Mouse (Mus musculus): ENCODE data around the gene Psmd9.

Psmd9 gene

DNA sequence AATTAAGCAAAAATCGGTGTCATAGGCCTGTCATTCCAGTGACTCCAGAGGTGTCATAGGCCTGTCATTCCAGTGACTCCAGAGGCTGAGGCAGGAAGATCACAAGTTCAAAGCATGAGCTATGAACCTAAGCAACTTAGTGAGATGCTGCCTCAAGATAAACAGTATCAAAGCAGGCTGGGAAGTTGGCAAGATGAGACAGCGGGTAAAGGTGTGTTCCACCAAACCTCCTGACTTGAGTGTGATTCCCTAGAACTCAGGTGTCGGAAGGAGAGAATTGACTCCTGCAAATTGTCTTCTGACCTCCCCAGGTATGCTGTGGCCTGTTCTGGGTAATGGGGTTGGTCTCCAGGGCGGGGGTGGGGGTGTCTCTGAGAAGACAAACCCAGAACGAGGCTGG, at the start of gene Psmd9:
TSS of gene Psmd9 (plus strand) at position 130 of the 400 bp plus-strand sequence.
- no peak for DNase-seq (ENCODE audit: low read depth, low spot score)

DNA sequence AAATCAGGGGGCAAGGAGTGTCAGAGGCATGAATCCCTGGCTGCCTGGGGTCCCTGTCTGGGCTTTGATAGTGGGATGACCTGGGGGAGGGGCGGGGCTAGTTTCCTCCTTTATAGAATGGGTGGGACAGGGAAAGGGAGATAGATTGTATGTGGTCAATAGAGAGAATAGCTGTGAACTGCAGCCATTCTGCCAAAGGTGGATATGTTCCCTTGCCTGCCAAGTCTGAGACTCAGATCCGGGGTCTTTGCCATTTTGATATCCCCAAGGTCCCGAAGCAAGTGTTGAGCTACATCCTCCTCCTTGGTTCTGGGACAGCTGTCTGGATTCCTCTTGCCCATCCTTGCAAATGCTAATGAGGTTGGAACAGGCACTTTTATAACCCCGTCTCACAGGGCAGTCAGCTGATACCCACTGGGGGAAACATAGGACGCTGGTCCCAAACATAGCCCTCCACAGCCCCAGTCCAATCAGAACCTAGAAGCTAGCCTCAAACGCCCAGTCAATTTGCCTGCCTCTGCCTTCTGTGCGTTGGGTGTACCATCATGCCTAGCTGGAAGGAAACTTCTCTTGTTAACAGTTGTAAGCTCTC, 48.5 kb upstream of the Psmd9 start:
- no peak for DNase-seq (ENCODE audit: low read depth, low spot score)

- no peak for DNase-seq (ENCODE audit: low read depth, low spot score)
These were observed 47.0 kb upstream of the Psmd9 start for GRCm38 (mm10) chr5:123122181-123122580.

- no peak for DNase-seq (ENCODE audit: low read depth, low spot score)
These were observed 44.1 kb upstream of the Psmd9 start for GRCm38 (mm10) chr5:123125105-123125504.

DNA sequence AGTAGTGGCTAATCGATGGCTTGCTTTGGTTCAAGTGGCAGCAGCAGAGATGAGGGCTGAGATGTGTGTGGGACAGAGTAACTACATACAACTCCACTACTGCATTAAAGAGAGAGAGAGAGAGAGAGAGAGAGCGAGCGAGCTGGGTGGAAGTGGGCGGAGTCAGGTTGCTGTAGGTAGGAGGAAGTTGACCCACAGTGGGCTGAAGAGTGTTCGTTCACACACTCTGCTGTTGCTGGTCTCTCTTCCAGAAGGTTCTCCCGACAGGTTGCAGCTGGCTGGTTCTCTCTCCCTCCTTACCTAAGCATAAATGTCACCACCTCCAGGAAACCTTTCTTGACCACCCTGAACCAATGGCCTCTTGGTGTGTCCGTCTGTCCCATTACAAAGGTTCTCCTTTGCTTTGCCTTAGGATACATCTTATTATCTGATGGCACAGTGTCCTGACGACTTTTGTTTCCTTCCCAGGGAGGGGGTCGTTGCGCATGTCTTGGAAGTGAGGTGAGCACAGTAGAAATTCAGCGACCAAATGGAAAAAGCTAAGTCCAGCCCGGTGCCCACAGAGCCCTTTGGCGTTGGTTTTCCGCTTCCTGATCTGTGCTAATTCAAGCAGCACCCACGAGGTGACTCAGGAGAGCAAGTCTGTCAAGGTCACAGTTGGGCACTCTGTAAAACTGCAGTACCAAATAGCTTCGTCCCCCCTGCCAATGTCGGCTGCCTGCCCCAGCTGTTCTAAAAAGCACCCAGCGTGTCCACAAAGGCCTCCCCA, 43.4 kb upstream of the Psmd9 start:
- DNase-seq (ENCODE audit: low read depth, low spot score): no peak

DNA sequence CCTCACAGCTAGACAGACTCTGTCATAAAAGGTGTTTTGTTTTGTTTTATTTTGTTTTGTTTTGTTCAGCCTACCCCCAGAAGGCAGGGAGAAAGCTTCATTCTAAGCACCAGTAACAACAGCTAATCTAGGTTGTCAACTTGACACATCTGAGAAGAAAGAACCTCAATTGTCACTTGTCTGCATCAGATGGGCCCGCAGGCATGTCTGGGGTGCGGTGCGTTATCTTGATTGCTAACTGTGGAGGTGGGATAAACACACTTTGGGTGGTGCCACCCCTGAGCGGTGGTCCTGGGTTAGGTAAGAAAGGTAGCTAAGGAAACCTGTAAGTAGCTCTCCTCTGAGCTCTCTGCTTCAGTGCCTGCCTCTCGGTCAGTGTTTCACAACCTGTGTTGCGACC, 42.2 kb upstream of the Psmd9 start:
- no peak for DNase-seq (ENCODE audit: low read depth, low spot score)

- no peak for DNase-seq (ENCODE audit: low read depth, low spot score)
These were observed 40.6 kb upstream of the Psmd9 start for GRCm38 (mm10) chr5:123128426-123129169.

GRCm38 (mm10) chr5:123129170-123129757, 39.9 kb upstream of the Psmd9 start:
- no peak for DNase-seq (ENCODE audit: low read depth, low spot score)

GRCm38 (mm10) chr5:123130030-123130813, 39.0 kb upstream of the Psmd9 start:
- no peak for DNase-seq (ENCODE audit: low read depth, low spot score)

- no peak for DNase-seq (ENCODE audit: low read depth, low spot score)
These were observed 38.4 kb upstream of the Psmd9 start for GRCm38 (mm10) chr5:123130814-123131148.

DNA sequence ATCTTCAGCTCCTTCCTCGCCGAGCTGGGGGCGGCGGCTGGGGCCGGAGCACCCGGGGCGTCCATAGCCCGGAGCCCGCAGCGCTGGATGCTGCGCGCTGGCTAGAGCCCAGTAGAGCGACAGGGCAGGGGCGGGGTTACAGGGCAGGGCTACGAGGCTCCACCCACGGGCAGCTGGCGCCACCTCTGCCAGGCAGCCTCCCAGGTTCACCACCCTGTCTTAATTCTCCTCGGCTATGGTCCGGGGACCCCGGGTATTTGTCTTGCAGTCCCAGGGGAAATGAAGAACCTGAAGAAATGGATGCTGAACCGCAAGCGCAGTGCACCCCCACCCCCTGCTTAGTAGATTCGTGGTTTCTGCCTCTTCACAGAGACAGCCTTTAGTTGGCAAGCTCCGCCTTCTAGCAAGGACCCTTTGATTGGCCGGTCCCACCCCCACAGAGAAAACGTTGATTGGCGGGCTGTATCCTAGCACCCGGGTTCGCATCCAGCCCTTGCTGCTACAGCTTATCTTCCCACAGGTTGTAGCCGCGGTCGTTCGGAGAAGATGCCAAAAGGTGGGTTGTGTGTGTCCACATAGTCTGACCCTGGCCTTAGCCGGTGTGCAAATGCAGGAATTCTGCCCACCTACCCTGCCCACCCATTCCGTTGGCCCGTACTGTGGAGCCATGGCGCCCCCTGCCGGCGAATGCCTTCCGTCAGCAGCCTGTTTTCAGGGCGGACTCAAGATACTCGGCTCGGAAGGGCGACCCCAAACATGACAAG, 36.7 kb upstream of the Psmd9 start, which contains the start of gene Rhof:
TSS of gene Rhof (minus strand) at position 385 of the 764 bp plus-strand sequence.
- DNase-seq (ENCODE audit: low read depth, low spot score): peak; percentile 80

- DNase-seq (ENCODE audit: low read depth, low spot score): peak; percentile 74
These were observed 36.0 kb upstream of the Psmd9 start for GRCm38 (mm10) chr5:123133083-123133783.

DNA sequence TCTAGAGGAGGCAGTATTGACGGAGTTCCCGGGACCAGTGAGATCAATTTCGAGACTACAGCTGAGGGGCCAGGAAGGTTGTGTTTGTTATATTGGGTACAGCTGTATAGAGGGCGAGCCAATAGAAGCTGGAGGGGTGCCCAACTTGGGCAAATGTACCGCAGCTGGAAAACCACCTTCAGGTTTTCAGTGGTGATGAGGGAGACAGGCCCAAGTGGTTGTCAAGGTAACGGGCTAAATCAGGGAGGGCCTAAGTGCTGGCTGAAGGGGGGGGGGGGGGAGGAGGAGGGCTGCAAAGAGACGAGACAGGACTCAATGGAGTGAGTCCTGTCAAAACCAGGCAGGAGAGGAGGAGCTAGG, 35.4 kb upstream of the Psmd9 start:
- DNase-seq (ENCODE audit: low read depth, low spot score): no peak

- no peak for DNase-seq (ENCODE audit: low read depth, low spot score)
These were observed 34.9 kb upstream of the Psmd9 start for GRCm38 (mm10) chr5:123134186-123134874.

DNA sequence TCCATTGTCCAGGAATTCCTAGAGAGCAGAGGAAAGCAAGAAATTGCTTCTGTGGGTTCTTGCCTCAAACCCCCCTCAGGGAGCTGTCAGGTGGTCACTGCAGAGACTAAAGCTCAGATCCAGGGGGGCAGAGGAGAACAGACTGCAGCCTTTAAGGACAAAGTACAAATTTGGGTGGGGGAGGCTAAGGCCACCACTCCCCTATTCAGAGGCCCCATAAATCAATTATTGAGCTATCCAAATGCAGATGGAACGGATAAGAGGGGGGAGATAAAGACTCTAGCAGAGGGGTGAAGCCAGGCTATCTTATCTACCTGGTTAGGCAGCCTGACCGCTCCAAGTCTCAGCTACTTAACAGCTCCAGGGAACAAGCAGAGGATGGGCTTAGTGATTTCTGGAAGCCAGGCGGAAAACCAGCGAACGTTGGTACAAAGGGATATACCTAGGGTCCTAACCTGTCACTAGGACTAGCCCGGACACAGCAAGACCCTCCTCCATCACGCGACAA, 34.3 kb upstream of the Psmd9 start:
- no peak for DNase-seq (ENCODE audit: low read depth, low spot score)

GRCm38 (mm10) chr5:123135471-123136360, 33.5 kb upstream of the Psmd9 start:
- peak; percentile 64 for DNase-seq (ENCODE audit: low read depth, low spot score)

GRCm38 (mm10) chr5:123136361-123137043, 32.7 kb upstream of the Psmd9 start:
- peak; percentile 74 for DNase-seq (ENCODE audit: low read depth, low spot score)
